ENCODE assay signal across 15 mouse cellular contexts in genomic region chr3:65603392-65604055, GRCm38 (mm10).
DNase-seq lines count a peak whose midpoint lies in the region; ATAC-seq and TF ChIP-seq lines count a peak whose summit lies in the region.
"Had no signal": no experiment of that assay in that cellular context is flagged by ENCODE, and none has a peak within 500 bp of the region (broad histone marks: within the 10 kb centered on the region; RNA-seq: fewer than 3 reads in every experiment).

No protein-coding gene starts in this region.

- no peak for DNase-seq in frontal cortex, postnatal 14 days (ENCODE audit: low spot score in 2 of 2)
- peak; percentile 40 for DNase-seq in heart, postnatal 0 days (ENCODE audit: low spot score)
- DNase-seq in heart, postnatal 10 days, result no peak
- no peak for DNase-seq in testis, postnatal 14 days (ENCODE audit: low spot score)
- peak; percentile 73 for DNase-seq in telencephalon, adult 2 months (ENCODE audit: low read depth, low spot score)
- DNase-seq in embryo, embryonic 10.5 days (ENCODE audit: low spot score), result no peak
- DNase-seq: cerebellum, postnatal 14 days; kidney, adult 8-10 months; right cerebral cortex, postnatal 14 days; thymus, adult 18-20 months had no signal

- 32% methylated on average over 4 of the region's 4 CpGs for WGBS in heart, postnatal 0 days

- no peak overlapping the region for H3K4me2 ChIP-seq in heart, postnatal 0 days (ENCODE audit: low read depth, low read length)
- H3K4me2 ChIP-seq: hindbrain, embryonic 14.5 days; limb, embryonic 15.5 days had no signal

- no peak overlapping the region for H3K9ac ChIP-seq in heart, postnatal 0 days (replicated peaks; ENCODE audit: low read depth, low read length)
- H3K9ac ChIP-seq: hindbrain, embryonic 14.5 days; limb, embryonic 15.5 days had no signal

- TF ChIP-seq CTCF in heart, postnatal 0 days (IDR thresholded peaks at IDR 0.05; ENCODE audit: low read depth), result no peak
- TF ChIP-seq CTCF in testis, adult 2 months (IDR thresholded peaks at IDR 0.05; ENCODE audit: control insufficient read depth, insufficient read depth, insufficient replicate concordance, low read depth, low read length), result no peak

- no peaks in the 10 kb centered on the region for H3K9me3 ChIP-seq in heart, postnatal 0 days (replicated peaks; ENCODE audit: control insufficient read depth, low read length)
- H3K9me3 ChIP-seq: limb, embryonic 15.5 days had no signal

- no peaks in the 10 kb centered on the region for H3K27me3 ChIP-seq in heart, postnatal 0 days (ENCODE audit: control insufficient read depth, insufficient read depth, low read length)
- no peaks in the 10 kb centered on the region for H3K27me3 ChIP-seq in testis, adult 2 months (ENCODE audit: control insufficient read depth, insufficient read depth, low read length)
- H3K27me3 ChIP-seq: limb, embryonic 15.5 days had no signal

- H3K4me1 ChIP-seq in heart, postnatal 0 days (ENCODE audit: control insufficient read depth, insufficient read depth), result no peaks in the 10 kb centered on the region
- H3K4me1 ChIP-seq in testis, adult 2 months (ENCODE audit: control insufficient read depth, insufficient read depth, low read length), result no peaks in the 10 kb centered on the region

- H3K27ac ChIP-seq in heart, postnatal 0 days (ENCODE audit: low read depth), result no peak overlapping the region
- no peak overlapping the region for H3K27ac ChIP-seq in testis, adult 2 months (ENCODE audit: control insufficient read depth, insufficient read depth, low read depth, low read length)
- H3K27ac ChIP-seq: hindbrain, embryonic 14.5 days; limb, embryonic 15.5 days had no signal

- TF ChIP-seq EP300 in heart, postnatal 0 days (IDR thresholded peaks at IDR 0.05; ENCODE audit: low read depth), result no peak

- intact Hi-C loops in heart, postnatal 10 days (cut with DNase I), result no loop called here

- no peak overlapping the region for H3K4me3 ChIP-seq in heart, postnatal 0 days (ENCODE audit: low read depth, low read length)
- peak overlapping the region; percentile 42; the same call in 1 of the 2 replicates for H3K4me3 ChIP-seq in testis, adult 2 months (ENCODE audit: control insufficient read depth, low read depth, low read length)
- H3K4me3 ChIP-seq: limb, embryonic 15.5 days had no signal

- ATAC-seq in frontal cortex, adult (ENCODE audit: low TSS enrichment), result peak; percentile 84
- ATAC-seq in heart, postnatal 0 days (ENCODE audit: insufficient read depth, low read depth), result peak; percentile 60; the same call in 1 of the 2 replicates
- ATAC-seq: midbrain, embryonic 16.5 days had no signal

- H3K36me3 ChIP-seq in heart, postnatal 0 days (replicated peaks; ENCODE audit: control insufficient read depth, insufficient read depth, low read length), result no peaks in the 10 kb centered on the region
- no peaks in the 10 kb centered on the region for H3K36me3 ChIP-seq in testis, adult 2 months (ENCODE audit: control insufficient read depth, insufficient read depth, low read length)
- H3K36me3 ChIP-seq: limb, embryonic 15.5 days had no signal

- no peak for TF ChIP-seq POLR2A in testis, adult 2 months (IDR thresholded peaks at IDR 0.05; ENCODE audit: control insufficient read depth, low read depth, low read length)

Comparison
In these comparisons a context has a peak if more than half of its experiments do, and no peak if none do; other contexts are left out.
1. DNase-seq: peak in heart, postnatal 0 days (single experiment) and telencephalon, adult 2 months (single experiment); none in frontal cortex, postnatal 14 days (0 of 2), heart, postnatal 10 days (0 of 2), testis, postnatal 14 days (single experiment) and embryo, embryonic 10.5 days (single experiment).